Mouse (Mus musculus) forebrain, embryonic 11.5 days (tissue): Measurements from ENCODE around the gene Tubb5. TPM values are rescaled to one million over a fixed set of nuclear protein-coding genes. Genes with fewer than 3 reads are reported as not detected.
A peak's percentile ranks its signal among the peaks of the same experiment; 100 is the strongest.

Experiments
- ATAC-seq: fragments of 200-750 bp; cut with Nextera tagmentation; replicated peaks from 2 replicates; pipeline ENCODE4 v1.8.0; 2017; ENCODE audit warnings: moderate TSS enrichment; ENCODE audit not compliant: low FRiP score
- DNase-seq: peaks from one replicate; pipeline ENCODE4 v3.0.0-alpha.2; 2017; ENCODE audit warnings: low spot score
- H3K27ac ChIP-seq: fragments of 300-500 bp; sonication (generic); 2 replicates; pipeline ENCODE4 v1.5.1; 2014; ENCODE audit warnings: low read depth, low read length
- H3K27me3 ChIP-seq: fragments of 300-500 bp; sonication (generic); 2 replicates; pipeline ENCODE4 v1.6.1; 2014; ENCODE audit warnings: mild to moderate bottlenecking, low read length, mixed read lengths; ENCODE audit not compliant: control insufficient read depth, insufficient read depth
- H3K36me3 ChIP-seq: fragments of 300-500 bp; sonication (generic); 2 replicates; pipeline ENCODE4 v1.6.1; 2014; ENCODE audit warnings: mild to moderate bottlenecking, low read length, moderate library complexity, mixed read lengths; ENCODE audit not compliant: control insufficient read depth, insufficient read depth
- H3K4me1 ChIP-seq: fragments of 300-500 bp; sonication (generic); replicated peaks from 2 replicates; pipeline ENCODE4 v1.6.1; 2014; ENCODE audit warnings: low read length, mixed read lengths; ENCODE audit not compliant: control insufficient read depth, insufficient read depth
- H3K4me2 ChIP-seq: fragments of 300-500 bp; sonication (generic); 2 replicates; pipeline ENCODE4 v1.6.1; 2014; ENCODE audit warnings: low read depth, mild to moderate bottlenecking, low read length, moderate library complexity, mixed read lengths; ENCODE audit not compliant: severe bottlenecking
- H3K4me3 ChIP-seq: fragments of 300-500 bp; sonication (generic); 2 replicates; pipeline ENCODE4 v1.5.1; 2014; ENCODE audit warnings: low read depth, low read length
- H3K9ac ChIP-seq: fragments of 300-500 bp; sonication (generic); 2 replicates; pipeline ENCODE4 v1.6.1; 2014; ENCODE audit warnings: low read length
- H3K9me3 ChIP-seq: fragments of 300-500 bp; sonication (generic); 2 replicates; pipeline ENCODE4 v1.6.1; 2016; ENCODE audit warnings: low read length, mixed read lengths; ENCODE audit not compliant: control insufficient read depth
- WGBS: fragments of 180-500 bp; shearing (Covaris S2); extraction: QIAGEN DNeasy Blood & Tissue Kit; methylation state at CpG from one replicate; pipeline ENCODE4 v1.1.7; 2014; 5-methylcytosine and 5-hydroxymethylcytosine counted together
- polyA plus RNA-seq: library from polyadenylated mRNA; unstranded; fragments of >200 nt; fragmentation: Nextera tagmentation; extraction: Ambion mirVana; gene quantifications from 2 replicates; pipeline ENCODE4 v1.2.1, GENCODE M21; 2014

Gene Tubb5
- polyA plus RNA-seq = 1,583 and 1,671 TPM in 2 replicates

- Histone ChIP-seq H3K4me2 (peak within 1 kb of the TSS; percentile 83), H3K4me1 (peaks cover 20% of the 10 kb centered on the region), H3K9me3 (no peaks in the 10 kb centered on the region), H3K27ac (peak within 1 kb of the TSS; percentile 97), H3K27me3 (no peaks in the 10 kb centered on the region), H3K9ac (peak within 1 kb of the TSS; percentile 94), H3K36me3 (peaks cover 22% of the 10 kb centered on the region), H3K4me3 (peak within 1 kb of the TSS; percentile 76)
- ATAC-seq (peak; percentile 80), DNase-seq (peak; percentile 98)
- WGBS = under 1% methylated on average over 29 of the region's 29 CpGs
Observed at GRCm38 (mm10) chr17:35838122-35838544, at the start of gene Tubb5. Gene Tubb5, minus strand, starts transcription at chr17:35838306.

GRCm38 (mm10) chr17:35887725-35888124 is 49.6 kb upstream of the Tubb5 start:
- DNase-seq (no peak), ATAC-seq (no peak)
- WGBS = 87% methylated on average over 15 of the region's 17 CpGs
- no peak overlapping the region for H3K4me3 ChIP-seq
- no peak overlapping the region for H3K27ac ChIP-seq
- no peak overlapping the region for H3K9ac ChIP-seq
- no peaks in the 10 kb centered on the region for H3K27me3 ChIP-seq
- H3K9me3 ChIP-seq = no peaks in the 10 kb centered on the region
- no peaks in the 10 kb centered on the region for H3K4me1 ChIP-seq
- H3K36me3 ChIP-seq = peaks cover 32% of the 10 kb centered on the region
- H3K4me2 ChIP-seq = no peak overlapping the region

- Histone ChIP-seq H3K4me1 (peaks cover 6% of the 10 kb centered on the region), H3K4me2 (no peak overlapping the region), H3K27ac (no peak overlapping the region), H3K9me3 (no peaks in the 10 kb centered on the region), H3K9ac (no peak overlapping the region), H3K4me3 (no peak overlapping the region), H3K27me3 (no peaks in the 10 kb centered on the region), H3K36me3 (peaks cover 14% of the 10 kb centered on the region)
- WGBS = 95% methylated on average over 14 of the region's 14 CpGs
- DNase-seq = no peak
- ATAC-seq = no peak
Observed at GRCm38 (mm10) chr17:35883777-35884176, 45.7 kb upstream of the Tubb5 start.

- Histone ChIP-seq H3K4me2 (no peak overlapping the region), H3K9me3 (no peaks in the 10 kb centered on the region), H3K27me3 (no peaks in the 10 kb centered on the region), H3K4me3 (no peak overlapping the region), H3K4me1 (peaks cover 6% of the 10 kb centered on the region), H3K27ac (no peak overlapping the region), H3K36me3 (peaks cover 11% of the 10 kb centered on the region), H3K9ac (no peak overlapping the region)
- WGBS = 93% methylated on average over 17 of the region's 17 CpGs
- ATAC-seq (no peak), DNase-seq (no peak)
Observed at GRCm38 (mm10) chr17:35882924-35883323, 44.8 kb upstream of the Tubb5 start.

- peak within 1 kb of the TSS; percentile 84 for H3K9ac ChIP-seq
- DNase-seq (peak; percentile 98), ATAC-seq (peak; percentile 89)
- H3K4me2 ChIP-seq = peak within 1 kb of the TSS; percentile 76
- no peaks in the 10 kb centered on the region for H3K27me3 ChIP-seq
- H3K9me3 ChIP-seq = no peaks in the 10 kb centered on the region
- H3K27ac ChIP-seq = 0 out of 2 replicates have a peak within 1 kb of the TSS, but pooled peaks have one; percentile 15
- H3K36me3 ChIP-seq = peaks cover 7% of the 10 kb centered on the region; the same call in 1 of the 2 replicates
- WGBS = 5% methylated on average over 65 of the region's 66 CpGs
- H3K4me3 ChIP-seq = peak within 1 kb of the TSS; percentile 93
- peaks cover 6% of the 10 kb centered on the region for H3K4me1 ChIP-seq
Observed at GRCm38 (mm10) chr17:35879245-35880057, 41.3 kb upstream of the Tubb5 start, which contains the start of gene Dhx16. Gene Dhx16, plus strand, starts transcription at chr17:35879819.

- H3K9me3 ChIP-seq = peaks cover 2% of the 10 kb centered on the region; the same call in 1 of the 2 replicates
- ATAC-seq = no peak
- peaks cover 5% of the 10 kb centered on the region for H3K4me1 ChIP-seq
- no peak overlapping the region for H3K4me2 ChIP-seq
- peaks cover 8% of the 10 kb centered on the region; the same call in 1 of the 2 replicates for H3K36me3 ChIP-seq
- no peaks in the 10 kb centered on the region for H3K27me3 ChIP-seq
- 94% methylated on average over 6 of the region's 6 CpGs for WGBS
- DNase-seq = no peak
- no peak overlapping the region for H3K9ac ChIP-seq
- no peak overlapping the region for H3K27ac ChIP-seq
- no peak overlapping the region for H3K4me3 ChIP-seq
Observed at GRCm38 (mm10) chr17:35874721-35875120, 36.6 kb upstream of the Tubb5 start.

GRCm38 (mm10) chr17:35873774-35874519 is 35.8 kb upstream of the Tubb5 start:
- Histone ChIP-seq H3K4me2 (no peak overlapping the region), H3K27me3 (no peaks in the 10 kb centered on the region), H3K4me1 (peaks cover 8% of the 10 kb centered on the region), H3K9ac (no peak overlapping the region), H3K9me3 (peaks cover 2% of the 10 kb centered on the region; the same call in 1 of the 2 replicates), H3K36me3 (peaks cover 8% of the 10 kb centered on the region; the same call in 1 of the 2 replicates), H3K4me3 (no peak overlapping the region), H3K27ac (no peak overlapping the region)
- DNase-seq = peak; percentile 96
- ATAC-seq = peak; percentile 65; the same call in 1 of the 2 replicates
- 33% methylated on average over 21 of the region's 21 CpGs for WGBS

GRCm38 (mm10) chr17:35870884-35871696 is 33.0 kb upstream of the Tubb5 start:
- no peaks in the 10 kb centered on the region for H3K27me3 ChIP-seq
- H3K4me3 ChIP-seq = no peak overlapping the region
- H3K27ac ChIP-seq = 0 out of 2 replicates have a peak overlapping the region, but pooled peaks have one; percentile 6
- no peak overlapping the region for H3K9ac ChIP-seq
- DNase-seq (peak; percentile 66), ATAC-seq (no peak)
- peaks cover 2% of the 10 kb centered on the region; the same call in 1 of the 2 replicates for H3K9me3 ChIP-seq
- WGBS = 88% methylated on average over 8 of the region's 8 CpGs
- H3K36me3 ChIP-seq = peaks cover 8% of the 10 kb centered on the region; the same call in 1 of the 2 replicates
- H3K4me1 ChIP-seq = peaks cover 22% of the 10 kb centered on the region
- peak overlapping the region; percentile 95; the same call in 1 of the 2 replicates for H3K4me2 ChIP-seq
